Comparison of ENCODE assay signal across 9 mouse cellular contexts in the genomic region with DNA sequence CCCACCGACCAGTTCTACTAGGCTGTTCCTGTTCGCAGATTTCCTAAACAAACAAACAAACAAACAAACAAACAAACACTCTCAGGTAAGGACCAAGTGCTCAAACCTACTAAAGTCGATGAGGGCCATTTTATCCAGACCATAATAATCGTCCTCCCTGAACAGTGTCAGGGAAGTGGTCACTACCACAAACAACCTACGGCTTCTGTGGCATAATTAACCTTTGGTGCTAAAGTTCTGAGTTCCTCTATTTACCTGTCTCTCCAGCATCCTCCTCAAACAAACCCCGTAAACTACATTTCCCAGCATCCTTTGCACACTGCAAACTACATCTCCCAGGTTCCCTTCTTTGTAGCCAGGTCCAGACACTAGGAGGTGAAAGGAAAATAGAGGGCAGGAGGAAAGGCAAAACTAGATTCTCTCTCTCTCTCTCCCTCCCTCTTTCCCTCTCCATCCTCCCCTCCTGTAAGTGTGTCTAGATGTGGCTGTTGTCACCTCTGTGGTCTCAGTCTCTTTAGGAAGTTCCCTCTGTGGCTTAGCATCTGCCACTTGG. TPM values are rescaled to one million over a fixed set of nuclear protein-coding genes. Genes with fewer than 3 reads are reported as not detected.
DNase-seq lines count a peak whose midpoint lies in the region; ATAC-seq and TF ChIP-seq lines count a peak whose summit lies in the region.
"Had no signal": no experiment of that assay in that cellular context is flagged by ENCODE, and none has a peak within 500 bp of the region (broad histone marks: within the 10 kb centered on the region; RNA-seq: fewer than 3 reads in every experiment).

No protein-coding gene starts in this region.

- WGBS in hindbrain, embryonic 13.5 days, result 55% methylated on average over 6 of the region's 6 CpGs

- no peak overlapping the region for H3K4me3 ChIP-seq in layer of hippocampus, adult 2 months
- no peak overlapping the region for H3K4me3 ChIP-seq in hindbrain, embryonic 13.5 days
- H3K4me3 ChIP-seq: embryonic facial prominence, embryonic 12.5 days had no signal

- H3K9ac ChIP-seq in hindbrain, embryonic 13.5 days, result no peak overlapping the region
- H3K9ac ChIP-seq: embryonic facial prominence, embryonic 12.5 days had no signal

- H3K27ac ChIP-seq in layer of hippocampus, adult 2 months, result no peak overlapping the region
- no peak overlapping the region for H3K27ac ChIP-seq in hindbrain, embryonic 13.5 days
- H3K27ac ChIP-seq: embryonic facial prominence, embryonic 12.5 days had no signal

- H3K9me3 ChIP-seq in hindbrain, embryonic 13.5 days, result no peaks in the 10 kb centered on the region
- H3K9me3 ChIP-seq: embryonic facial prominence, embryonic 12.5 days had no signal

- H3K4me1 ChIP-seq in hindbrain, embryonic 13.5 days (replicated peaks), result peaks cover 11% of the 10 kb centered on the region

- no peak overlapping the region for H3K4me2 ChIP-seq in hindbrain, embryonic 13.5 days
- H3K4me2 ChIP-seq: embryonic facial prominence, embryonic 12.5 days had no signal

- peak; percentile 15; the same call in 1 of the 2 replicates for TF ChIP-seq CTCF in layer of hippocampus, adult 2 months (conservative IDR thresholded peaks at IDR 0.05)

- H3K27me3 ChIP-seq in hindbrain, embryonic 13.5 days, result no peaks in the 10 kb centered on the region

- DNase-seq in layer of hippocampus, adult 2 months (ENCODE audit: low spot score in 2 of 2), result peak in 1 of 2 experiments; percentile 36
- DNase-seq in layer of hippocampus, adult 9-10 months (ENCODE audit: low spot score), result no peak
- DNase-seq in MN1 (ENCODE audit: low spot score), result peak; percentile 46
- peak; percentile 53 for DNase-seq in naive thymus-derived CD4-positive, alpha-beta T cell, adult 2 months (ENCODE audit: low read depth)
- no peak for DNase-seq in right cerebral cortex, adult 2 months (ENCODE audit: low spot score in 2 of 2)
- no peak for DNase-seq in layer of hippocampus, adult 9-11 months

- ATAC-seq in hindbrain, embryonic 13.5 days (ENCODE audit: low FRiP score), result peak; percentile 62
- no peak for ATAC-seq in cerebellum, adult (ENCODE audit: insufficient number of reproducible peaks, low FRiP score, low TSS enrichment)

- H3K36me3 ChIP-seq in hindbrain, embryonic 13.5 days, result no peaks in the 10 kb centered on the region
- H3K36me3 ChIP-seq: embryonic facial prominence, embryonic 12.5 days had no signal

RNA-seq across cellular contexts. Expression of gene Olfm2, which starts 5.4 kb away (rescaled TPM):
- 10 to 100 TPM; 31.6 to 37.6 TPM for total RNA-seq in layer of hippocampus, adult 2 months (2021)
- 133 and 145 TPM in 2 replicates for polyA plus RNA-seq in hindbrain, embryonic 13.5 days (2015; fragmentation: Nextera tagmentation; extraction: Ambion mirVana)

Comparison
In these comparisons a context has a peak if more than half of its experiments do, and no peak if none do; other contexts are left out.
1. DNase-seq: peak in MN1 (single experiment) and naive thymus-derived CD4-positive, alpha-beta T cell, adult 2 months (single experiment); none in layer of hippocampus, adult 9-10 months (single experiment), right cerebral cortex, adult 2 months (0 of 2) and layer of hippocampus, adult 9-11 months (single experiment).